Mouse (Mus musculus) midbrain, embryonic 13.5 days (tissue): ENCODE results near the gene Tmem219. TPM values are rescaled to one million over a fixed set of nuclear protein-coding genes. Genes with fewer than 3 reads are reported as not detected.

Source experiments
- ATAC-seq: fragments of 200-750 bp; cut with Nextera tagmentation; 2 replicates; pipeline ENCODE4 v1.8.0; 2017; ENCODE audit warnings: mild to moderate bottlenecking, moderate TSS enrichment, moderate library complexity
- H3K27ac ChIP-seq: fragments of 300-500 bp; sonication (generic); 2 replicates; pipeline ENCODE4 v1.5.1; 2015; ENCODE audit warnings: inconsistent platforms, mild to moderate bottlenecking, moderate library complexity
- H3K27me3 ChIP-seq: fragments of 300-500 bp; sonication (generic); 2 replicates; pipeline ENCODE4 v1.6.1; 2015; ENCODE audit warnings: mild to moderate bottlenecking, inconsistent platforms
- H3K36me3 ChIP-seq: fragments of 300-500 bp; sonication (generic); 2 replicates; pipeline ENCODE4 v1.6.1; 2015; ENCODE audit warnings: mild to moderate bottlenecking, inconsistent platforms
- H3K4me1 ChIP-seq: fragments of 300-500 bp; sonication (generic); replicated peaks from 2 replicates; pipeline ENCODE4 v1.6.1; 2015; ENCODE audit warnings: inconsistent platforms
- H3K4me2 ChIP-seq: fragments of 300-500 bp; sonication (generic); replicated peaks from 2 replicates; pipeline ENCODE4 v1.6.1; 2015; ENCODE audit warnings: moderate library complexity, mild to moderate bottlenecking, inconsistent platforms
- H3K4me3 ChIP-seq: fragments of 300-500 bp; sonication (generic); replicated peaks from 2 replicates; pipeline ENCODE4 v1.5.1; 2015; ENCODE audit warnings: mild to moderate bottlenecking, inconsistent platforms
- H3K9ac ChIP-seq: fragments of 300-500 bp; sonication (generic); replicated peaks from 2 replicates; pipeline ENCODE4 v1.6.1; 2015; ENCODE audit warnings: mild to moderate bottlenecking, inconsistent platforms
- H3K9me3 ChIP-seq: fragments of 300-500 bp; sonication (generic); 2 replicates; pipeline ENCODE4 v1.6.1; 2016; ENCODE audit warnings: mild to moderate bottlenecking, inconsistent platforms
- WGBS: fragments of 180-500 bp; shearing (Covaris S2); methylation state at CpG from one replicate; pipeline ENCODE4 v1.1.7; 2015; 5-methylcytosine and 5-hydroxymethylcytosine counted together
- polyA plus RNA-seq: library from polyadenylated mRNA; unstranded; fragments of >200 nt; fragmentation: Nextera tagmentation; extraction: Ambion mirVana; gene quantifications from 2 replicates; pipeline ENCODE4 v1.2.1, GENCODE M21; 2015

Tmem219 gene
- polyA plus RNA-seq, 1 experiment from 2014 or later, result 33.2 TPM

- Histone ChIP-seq H3K9ac (peak within 1 kb of the TSS; percentile 91), H3K4me1 (peaks cover 37% of the 10 kb centered on the region), H3K36me3 (peaks cover 17% of the 10 kb centered on the region), H3K4me2 (peak within 1 kb of the TSS; percentile 93), H3K27me3 (no peaks in the 10 kb centered on the region), H3K27ac (peak within 1 kb of the TSS; percentile 96), H3K4me3 (peak within 1 kb of the TSS; percentile 69), H3K9me3 (no peaks in the 10 kb centered on the region)
- WGBS, result under 1% methylated on average over 54 of the region's 56 CpGs
- ATAC-seq, result peak; percentile 99
Observed at GRCm38 (mm10) chr7:126884286-126885164, 38.2 kb downstream of the Tmem219 start, which contains the start of gene Taok2. TSS of gene Taok2 (minus strand) at chr7:126884703.

GRCm38 (mm10) chr7:126883731-126884181 lies 39.0 kb downstream of the Tmem219 start:
- peaks cover 19% of the 10 kb centered on the region for H3K36me3 ChIP-seq
- no peaks in the 10 kb centered on the region for H3K27me3 ChIP-seq
- H3K27ac ChIP-seq, result peak overlapping the region; percentile 96
- peak overlapping the region; percentile 91 for H3K9ac ChIP-seq
- 2% methylated on average over 15 of the region's 15 CpGs for WGBS
- H3K4me2 ChIP-seq, result peak overlapping the region; percentile 93
- H3K4me1 ChIP-seq, result peaks cover 37% of the 10 kb centered on the region
- no peaks in the 10 kb centered on the region for H3K9me3 ChIP-seq
- H3K4me3 ChIP-seq, result peak overlapping the region; percentile 69
- no peak for ATAC-seq

GRCm38 (mm10) chr7:126881040-126881439 lies 41.7 kb downstream of the Tmem219 start:
- 83% methylated on average over 6 of the region's 6 CpGs for WGBS
- peaks cover 37% of the 10 kb centered on the region for H3K4me1 ChIP-seq
- H3K36me3 ChIP-seq, result peaks cover 44% of the 10 kb centered on the region
- H3K27me3 ChIP-seq, result no peaks in the 10 kb centered on the region
- peak overlapping the region; percentile 69 for H3K4me3 ChIP-seq
- no peak overlapping the region; the same call in 1 of the 2 replicates for H3K27ac ChIP-seq
- peak overlapping the region; percentile 91 for H3K9ac ChIP-seq
- H3K4me2 ChIP-seq, result peak overlapping the region; percentile 93
- ATAC-seq, result no peak
- no peaks in the 10 kb centered on the region for H3K9me3 ChIP-seq

GRCm38 (mm10) chr7:126877239-126877638 lies 45.5 kb downstream of the Tmem219 start:
- Histone ChIP-seq H3K27me3 (no peaks in the 10 kb centered on the region), H3K9me3 (no peaks in the 10 kb centered on the region), H3K9ac (no peak overlapping the region), H3K4me1 (peaks cover 22% of the 10 kb centered on the region), H3K27ac (no peak overlapping the region), H3K4me2 (no peak overlapping the region), H3K4me3 (no peak overlapping the region), H3K36me3 (peaks cover 83% of the 10 kb centered on the region)
- WGBS, result 100% methylated on average over 1 of the region's 1 CpGs
- ATAC-seq, result no peak

- Histone ChIP-seq H3K4me2 (no peak overlapping the region), H3K27me3 (no peaks in the 10 kb centered on the region), H3K9ac (no peak overlapping the region), H3K27ac (no peak overlapping the region), H3K4me3 (no peak overlapping the region), H3K9me3 (no peaks in the 10 kb centered on the region), H3K36me3 (peaks cover 100% of the 10 kb centered on the region), H3K4me1 (no peaks in the 10 kb centered on the region)
- ATAC-seq, result no peak
- 100% methylated on average over 2 of the region's 2 CpGs for WGBS
Observed at GRCm38 (mm10) chr7:126870520-126870891, 52.2 kb downstream of the Tmem219 start.

GRCm38 (mm10) chr7:126869780-126870519 lies 52.8 kb downstream of the Tmem219 start:
- H3K9me3 ChIP-seq, result no peaks in the 10 kb centered on the region
- no peaks in the 10 kb centered on the region for H3K27me3 ChIP-seq
- no peak for ATAC-seq
- no peak overlapping the region for H3K4me2 ChIP-seq
- WGBS, result 94% methylated on average over 23 of the region's 23 CpGs
- H3K4me1 ChIP-seq, result no peaks in the 10 kb centered on the region
- H3K9ac ChIP-seq, result no peak overlapping the region
- no peak overlapping the region for H3K4me3 ChIP-seq
- H3K27ac ChIP-seq, result no peak overlapping the region
- peaks cover 100% of the 10 kb centered on the region for H3K36me3 ChIP-seq

GRCm38 (mm10) chr7:126868003-126868402 lies 54.7 kb downstream of the Tmem219 start:
- WGBS, result 83% methylated on average over 12 of the region's 12 CpGs
- no peak for ATAC-seq
- H3K9me3 ChIP-seq, result no peaks in the 10 kb centered on the region
- H3K36me3 ChIP-seq, result peaks cover 93% of the 10 kb centered on the region
- H3K4me1 ChIP-seq, result peaks cover 15% of the 10 kb centered on the region
- H3K4me3 ChIP-seq, result no peak overlapping the region
- H3K27me3 ChIP-seq, result no peaks in the 10 kb centered on the region
- H3K9ac ChIP-seq, result no peak overlapping the region
- H3K27ac ChIP-seq, result no peak overlapping the region
- no peak overlapping the region for H3K4me2 ChIP-seq

GRCm38 (mm10) chr7:126867534-126867933 lies 55.2 kb downstream of the Tmem219 start:
- no peak overlapping the region for H3K4me2 ChIP-seq
- no peak overlapping the region for H3K4me3 ChIP-seq
- WGBS, result 86% methylated on average over 2 of the region's 2 CpGs
- H3K27ac ChIP-seq, result no peak overlapping the region
- peaks cover 88% of the 10 kb centered on the region for H3K36me3 ChIP-seq
- H3K4me1 ChIP-seq, result peaks cover 20% of the 10 kb centered on the region
- H3K9me3 ChIP-seq, result no peaks in the 10 kb centered on the region
- ATAC-seq, result no peak
- H3K27me3 ChIP-seq, result no peaks in the 10 kb centered on the region
- H3K9ac ChIP-seq, result no peak overlapping the region

GRCm38 (mm10) chr7:126863791-126864190 lies 58.9 kb downstream of the Tmem219 start:
- peak overlapping the region; percentile 84 for H3K27ac ChIP-seq
- WGBS, result 68% methylated on average over 6 of the region's 6 CpGs
- H3K9me3 ChIP-seq, result no peaks in the 10 kb centered on the region
- peak overlapping the region; percentile 66 for H3K9ac ChIP-seq
- peak overlapping the region; percentile 83 for H3K4me2 ChIP-seq
- H3K36me3 ChIP-seq, result peaks cover 65% of the 10 kb centered on the region
- peaks cover 30% of the 10 kb centered on the region for H3K4me1 ChIP-seq
- peak overlapping the region; percentile 66 for H3K4me3 ChIP-seq
- no peaks in the 10 kb centered on the region for H3K27me3 ChIP-seq
- ATAC-seq, result no peak

GRCm38 (mm10) chr7:126862147-126862784 lies 60.5 kb downstream of the Tmem219 start, which contains the start of gene Ino80e:
TSS of gene Ino80e (minus strand) at chr7:126862377.
- peak; percentile 81 for ATAC-seq
- no peaks in the 10 kb centered on the region for H3K9me3 ChIP-seq
- H3K27me3 ChIP-seq, result no peaks in the 10 kb centered on the region
- H3K9ac ChIP-seq, result peak within 1 kb of the TSS; percentile 66
- peak within 1 kb of the TSS; percentile 66 for H3K4me3 ChIP-seq
- under 1% methylated on average over 41 of the region's 41 CpGs for WGBS
- H3K4me2 ChIP-seq, result peak within 1 kb of the TSS; percentile 83
- H3K4me1 ChIP-seq, result peaks cover 30% of the 10 kb centered on the region
- H3K36me3 ChIP-seq, result peaks cover 60% of the 10 kb centered on the region
- H3K27ac ChIP-seq, result peak within 1 kb of the TSS; percentile 84

- H3K9me3 ChIP-seq, result no peaks in the 10 kb centered on the region
- H3K4me1 ChIP-seq, result peaks cover 30% of the 10 kb centered on the region
- peak within 1 kb of the TSS; percentile 66 for H3K4me3 ChIP-seq
- WGBS, result 3% methylated on average over 42 of the region's 42 CpGs
- no peaks in the 10 kb centered on the region for H3K27me3 ChIP-seq
- ATAC-seq, result peak; percentile 90
- H3K9ac ChIP-seq, result peak within 1 kb of the TSS; percentile 66
- H3K4me2 ChIP-seq, result peak within 1 kb of the TSS; percentile 83
- peaks cover 60% of the 10 kb centered on the region for H3K36me3 ChIP-seq
- H3K27ac ChIP-seq, result peak within 1 kb of the TSS; percentile 84
Observed at GRCm38 (mm10) chr7:126861429-126862130, 61.1 kb downstream of the Tmem219 start, which contains the start of gene Hirip3. TSS of gene Hirip3 (plus strand) at chr7:126861972.
